Mouse (Mus musculus): Measurements from ENCODE around the gene Zswim8. TPM values are rescaled to one million over a fixed set of nuclear protein-coding genes. Genes with fewer than 3 reads are reported as not detected.
A peak's percentile ranks its signal among the peaks of the same experiment; 100 is the strongest.

Zswim8 gene
- polyA plus RNA-seq, 1 experiment from 2014 or later, result 36.0 TPM

DNA sequence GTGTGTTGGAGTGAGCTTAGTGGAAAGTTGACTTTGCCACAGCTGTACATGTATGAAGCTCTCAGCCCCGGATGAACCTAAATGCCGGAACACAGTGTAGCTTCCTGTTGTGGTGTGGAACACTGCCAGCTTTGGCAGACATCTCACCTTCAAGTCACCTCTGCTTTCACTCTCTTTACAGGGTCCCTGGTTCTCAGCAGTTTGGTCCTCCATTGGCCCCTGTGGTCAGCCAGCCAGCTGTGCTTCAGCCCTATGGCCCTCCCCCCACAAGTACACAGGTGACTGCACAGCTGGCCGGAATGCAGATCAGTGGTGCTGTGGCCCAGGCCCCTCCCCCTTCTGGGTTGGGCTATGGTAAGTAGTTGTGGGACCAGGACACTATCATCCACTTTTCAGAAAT lies 24.9 kb upstream of the Zswim8 start:
- no peaks in the 10 kb centered on the region for H3K9me3 ChIP-seq (ENCODE audit: control insufficient read depth, low read length)
- no peak overlapping the region for H3K27ac ChIP-seq (ENCODE audit: low read depth, low read length)
- no peak overlapping the region for H3K4me2 ChIP-seq (ENCODE audit: low read depth)
- H3K4me3 ChIP-seq (ENCODE audit: low read depth, low read length), result no peak overlapping the region
- no peaks in the 10 kb centered on the region for H3K27me3 ChIP-seq (ENCODE audit: control insufficient read depth, insufficient read depth, low read length)
- H3K36me3 ChIP-seq (ENCODE audit: control insufficient read depth, insufficient read depth, low read length), result peaks cover 40% of the 10 kb centered on the region
- DNase-seq (ENCODE audit: low spot score) (no peak), ATAC-seq (ENCODE audit: insufficient read depth, low FRiP score, low TSS enrichment) (no peak)
- WGBS, result 87% methylated on average over 3 of the region's 3 CpGs
- no peak overlapping the region for H3K9ac ChIP-seq (ENCODE audit: low read length)
- no peaks in the 10 kb centered on the region for H3K4me1 ChIP-seq (ENCODE audit: control insufficient read depth, insufficient read depth, low read length)

DNA sequence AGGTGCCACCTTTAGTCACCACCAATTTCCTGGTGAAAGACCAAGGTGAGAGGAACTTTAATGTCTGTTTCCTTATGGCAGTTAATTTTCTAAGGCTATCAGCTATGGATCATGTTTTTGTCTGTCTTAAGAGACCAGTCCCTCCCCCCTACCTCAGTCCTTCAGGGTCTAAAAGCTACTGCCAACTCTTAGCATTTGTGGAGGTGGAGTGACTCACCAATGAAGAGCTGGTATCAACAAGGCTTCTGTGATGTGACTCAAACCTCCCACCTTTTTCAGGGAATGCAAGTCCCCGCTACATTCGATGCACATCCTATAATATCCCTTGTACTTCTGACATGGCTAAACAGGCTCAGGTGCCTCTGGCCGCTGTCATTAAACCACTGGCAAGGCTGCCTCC lies 20.8 kb upstream of the Zswim8 start:
- Histone ChIP-seq H3K4me1 (ENCODE audit: control insufficient read depth, insufficient read depth, low read length) (no peaks in the 10 kb centered on the region), H3K27ac (ENCODE audit: low read depth, low read length) (no peak overlapping the region), H3K9ac (ENCODE audit: low read length) (no peak overlapping the region), H3K4me3 (ENCODE audit: low read depth, low read length) (no peak overlapping the region), H3K9me3 (ENCODE audit: control insufficient read depth, low read length) (no peaks in the 10 kb centered on the region), H3K27me3 (ENCODE audit: control insufficient read depth, insufficient read depth, low read length) (no peaks in the 10 kb centered on the region), H3K36me3 (ENCODE audit: control insufficient read depth, insufficient read depth, low read length) (peaks cover 48% of the 10 kb centered on the region), H3K4me2 (ENCODE audit: low read depth) (no peak overlapping the region)
- ATAC-seq (ENCODE audit: insufficient read depth, low FRiP score, low TSS enrichment) (no peak), DNase-seq (ENCODE audit: low spot score) (no peak)
- WGBS, result 92% methylated on average over 3 of the region's 3 CpGs

DNA sequence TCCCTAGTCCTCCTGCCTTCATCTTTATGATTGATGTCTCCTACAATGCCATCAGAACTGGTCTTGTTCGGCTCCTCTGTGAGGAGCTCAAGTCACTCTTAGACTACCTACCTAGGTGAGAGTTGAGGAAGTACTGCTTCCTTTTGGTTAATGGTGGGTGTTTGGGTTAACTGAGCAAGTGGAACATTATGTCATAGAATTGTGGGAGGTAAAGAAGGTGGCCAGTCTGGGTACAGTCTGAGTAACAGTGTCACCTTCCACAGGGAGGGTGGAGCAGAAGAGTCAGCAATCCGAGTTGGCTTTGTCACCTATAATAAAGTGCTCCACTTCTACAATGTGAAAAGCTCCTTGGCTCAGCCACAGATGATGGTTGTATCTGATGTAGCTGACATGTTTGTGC lies 18.3 kb upstream of the Zswim8 start:
- H3K9me3 ChIP-seq (ENCODE audit: control insufficient read depth, low read length), result no peaks in the 10 kb centered on the region
- H3K4me2 ChIP-seq (ENCODE audit: low read depth), result no peak overlapping the region
- WGBS, result 91% methylated on average over 2 of the region's 2 CpGs
- DNase-seq (ENCODE audit: low spot score) (no peak), ATAC-seq (ENCODE audit: insufficient read depth, low FRiP score, low TSS enrichment) (no peak)
- no peak overlapping the region for H3K4me3 ChIP-seq (ENCODE audit: low read depth, low read length)
- H3K27me3 ChIP-seq (ENCODE audit: control insufficient read depth, insufficient read depth, low read length), result no peaks in the 10 kb centered on the region
- H3K4me1 ChIP-seq (ENCODE audit: control insufficient read depth, insufficient read depth, low read length), result no peaks in the 10 kb centered on the region
- H3K9ac ChIP-seq (ENCODE audit: low read length), result no peak overlapping the region
- H3K27ac ChIP-seq (ENCODE audit: low read depth, low read length), result no peak overlapping the region
- peaks cover 41% of the 10 kb centered on the region for H3K36me3 ChIP-seq (ENCODE audit: control insufficient read depth, insufficient read depth, low read length)

DNA sequence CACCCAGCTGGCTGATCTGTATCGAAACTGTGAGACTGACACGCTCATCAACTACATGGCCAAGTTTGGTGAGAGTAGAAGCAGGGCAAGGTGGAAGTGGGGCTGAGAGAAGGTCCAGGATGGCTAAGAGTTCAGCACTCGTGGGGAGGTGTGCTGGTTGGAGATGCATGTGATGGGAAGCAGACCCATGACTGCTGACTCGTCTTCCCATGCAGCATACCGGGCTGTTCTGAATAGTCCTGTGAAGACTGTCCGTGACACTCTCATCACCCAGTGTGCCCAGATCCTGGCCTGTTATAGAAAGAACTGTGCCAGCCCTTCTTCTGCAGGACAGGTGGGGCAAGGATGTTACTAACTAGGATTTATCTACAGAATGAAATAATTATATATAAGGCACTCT lies 15.6 kb upstream of the Zswim8 start:
- ATAC-seq (ENCODE audit: insufficient read depth, low FRiP score, low TSS enrichment) (no peak), DNase-seq (ENCODE audit: low spot score) (no peak)
- Histone ChIP-seq H3K4me2 (ENCODE audit: low read depth) (no peak overlapping the region), H3K27me3 (ENCODE audit: control insufficient read depth, insufficient read depth, low read length) (no peaks in the 10 kb centered on the region), H3K4me3 (ENCODE audit: low read depth, low read length) (no peak overlapping the region), H3K27ac (ENCODE audit: low read depth, low read length) (no peak overlapping the region), H3K36me3 (ENCODE audit: control insufficient read depth, insufficient read depth, low read length) (peaks cover 32% of the 10 kb centered on the region), H3K4me1 (ENCODE audit: control insufficient read depth, insufficient read depth, low read length) (peaks cover 12% of the 10 kb centered on the region), H3K9me3 (ENCODE audit: control insufficient read depth, low read length) (no peaks in the 10 kb centered on the region), H3K9ac (ENCODE audit: low read length) (no peak overlapping the region)
- WGBS, result 92% methylated on average over 6 of the region's 6 CpGs

DNA sequence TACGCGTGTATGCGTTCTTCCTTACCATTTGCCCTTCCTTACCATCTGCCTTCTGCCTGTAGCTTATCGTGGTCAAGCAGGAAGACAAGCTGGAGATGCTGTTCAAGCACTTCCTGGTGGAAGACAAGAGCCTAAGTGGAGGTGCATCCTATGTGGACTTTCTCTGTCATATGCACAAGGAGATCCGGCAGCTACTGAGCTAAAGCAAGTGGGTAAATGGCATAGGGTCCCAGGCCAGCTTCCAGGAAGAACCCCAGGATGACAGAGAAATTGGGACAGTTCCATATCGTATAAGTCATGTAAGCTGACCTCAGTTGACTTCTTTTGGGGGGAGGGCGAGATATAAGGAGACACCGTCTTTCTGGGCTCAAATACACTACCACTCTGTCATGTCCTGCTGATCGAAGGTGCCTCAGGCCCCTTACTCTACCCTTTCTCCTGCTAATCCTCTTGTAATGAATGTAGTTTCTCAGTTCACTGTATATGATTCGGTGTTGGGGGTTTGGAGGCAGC lies 13.7 kb upstream of the Zswim8 start:
- ATAC-seq (ENCODE audit: insufficient read depth, low FRiP score, low TSS enrichment) (no peak), DNase-seq (ENCODE audit: low spot score) (no peak)
- H3K4me1 ChIP-seq (ENCODE audit: control insufficient read depth, insufficient read depth, low read length), result peaks cover 16% of the 10 kb centered on the region
- no peaks in the 10 kb centered on the region for H3K27me3 ChIP-seq (ENCODE audit: control insufficient read depth, insufficient read depth, low read length)
- H3K4me3 ChIP-seq (ENCODE audit: low read depth, low read length), result no peak overlapping the region
- no peaks in the 10 kb centered on the region for H3K9me3 ChIP-seq (ENCODE audit: control insufficient read depth, low read length)
- peaks cover 23% of the 10 kb centered on the region for H3K36me3 ChIP-seq (ENCODE audit: control insufficient read depth, insufficient read depth, low read length)
- no peak overlapping the region for H3K4me2 ChIP-seq (ENCODE audit: low read depth)
- no peak overlapping the region for H3K9ac ChIP-seq (ENCODE audit: low read length)
- 95% methylated on average over 10 of the region's 10 CpGs for WGBS
- H3K27ac ChIP-seq (ENCODE audit: low read depth, low read length), result no peak overlapping the region

DNA sequence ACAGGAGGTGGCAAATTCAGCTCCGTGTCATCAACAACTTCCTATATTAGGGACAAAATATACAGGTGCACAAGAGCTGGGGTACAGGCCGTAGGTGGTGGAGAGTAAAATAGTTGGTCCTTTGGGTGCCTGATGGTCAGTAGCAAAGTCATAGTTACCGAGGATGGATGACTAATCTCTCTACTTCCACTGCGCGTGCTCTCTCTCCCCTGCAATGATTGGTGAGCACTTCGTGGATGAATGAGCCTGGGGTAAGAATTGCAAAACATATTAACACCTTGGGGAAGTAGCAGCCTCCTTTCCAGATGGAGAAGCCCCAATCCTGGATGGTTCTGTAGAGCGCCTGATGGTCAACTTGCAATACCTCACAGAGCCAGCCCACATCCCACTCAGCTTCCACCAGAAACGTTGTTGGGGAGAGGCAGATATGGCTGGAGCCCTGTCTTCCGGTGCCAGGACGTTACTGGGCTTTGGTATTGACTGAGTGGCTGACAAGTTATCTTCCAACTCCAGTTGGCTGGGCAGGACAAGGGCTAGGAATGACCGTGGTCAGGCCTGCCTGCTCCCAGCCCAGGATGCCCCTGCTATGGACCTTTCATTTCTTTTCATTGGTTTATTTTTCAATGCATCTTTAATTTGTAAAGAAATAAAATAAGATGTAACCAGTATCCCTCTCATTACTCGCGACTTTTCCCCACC lies 13.0 kb upstream of the Zswim8 start:
- Histone ChIP-seq H3K4me3 (ENCODE audit: low read depth, low read length) (peak overlapping the region; percentile 65), H3K4me1 (ENCODE audit: control insufficient read depth, insufficient read depth, low read length) (peaks cover 16% of the 10 kb centered on the region), H3K36me3 (ENCODE audit: control insufficient read depth, insufficient read depth, low read length) (peaks cover 16% of the 10 kb centered on the region), H3K9ac (ENCODE audit: low read length) (peak overlapping the region; percentile 69), H3K9me3 (ENCODE audit: control insufficient read depth, low read length) (no peaks in the 10 kb centered on the region), H3K27ac (ENCODE audit: low read depth, low read length) (peak overlapping the region; percentile 89), H3K4me2 (ENCODE audit: low read depth) (peak overlapping the region; percentile 76), H3K27me3 (ENCODE audit: control insufficient read depth, insufficient read depth, low read length) (no peaks in the 10 kb centered on the region)
- ATAC-seq (ENCODE audit: insufficient read depth, low FRiP score, low TSS enrichment), result peak; percentile 23; the same call in 1 of the 2 replicates
- peak; percentile 23 for DNase-seq (ENCODE audit: low spot score)
- WGBS, result 53% methylated on average over 13 of the region's 13 CpGs

DNA sequence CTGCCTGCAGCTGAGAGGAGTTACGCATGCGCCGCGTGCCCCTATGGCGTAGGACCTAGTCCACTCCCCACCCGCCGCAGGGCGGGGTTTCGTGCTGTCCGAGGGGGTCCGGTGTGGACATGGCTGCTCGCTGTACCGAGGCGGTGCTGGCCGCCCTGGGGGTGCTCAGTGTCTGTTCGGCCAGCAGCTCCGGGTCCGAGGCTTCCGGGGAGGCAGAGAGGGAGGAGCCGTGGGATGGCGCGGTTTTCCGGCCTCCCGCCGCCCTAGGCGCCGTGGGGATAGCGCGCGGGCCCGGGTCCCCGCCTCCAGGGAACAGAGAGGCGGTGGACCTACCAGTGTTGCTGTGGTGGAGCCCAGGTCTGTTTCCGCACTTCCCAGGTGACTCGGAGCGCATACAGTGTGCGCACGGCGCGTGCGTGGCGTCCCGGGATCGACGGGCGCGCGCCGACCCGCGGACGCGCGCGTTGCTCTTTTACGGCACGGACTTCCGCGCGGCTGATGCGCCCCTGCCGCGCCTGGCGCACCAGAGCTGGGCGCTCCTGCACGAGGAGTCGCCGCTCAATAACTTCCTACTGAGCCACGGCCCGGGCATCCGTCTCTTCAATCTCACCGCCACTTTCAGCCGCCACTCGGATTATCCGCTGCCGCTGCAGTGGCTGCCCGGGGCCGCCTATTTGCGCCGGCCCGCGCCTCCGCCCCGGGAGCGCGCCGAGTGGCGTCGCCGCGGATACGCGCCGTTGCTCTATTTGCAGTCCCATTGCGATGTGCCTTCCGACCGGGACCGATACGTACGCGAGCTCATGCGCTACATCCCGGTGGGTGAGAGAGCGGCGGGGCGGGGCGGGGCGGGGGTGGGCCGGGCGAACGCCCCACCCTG lies 12.2 kb upstream of the Zswim8 start, which contains the start of gene Fut11:
Gene Fut11 (plus strand): TSS at position 85 of the 877 bp plus-strand sequence.
- peak within 1 kb of the TSS; percentile 69 for H3K9ac ChIP-seq (ENCODE audit: low read length)
- peak within 1 kb of the TSS; percentile 89 for H3K27ac ChIP-seq (ENCODE audit: low read depth, low read length)
- peak within 1 kb of the TSS; percentile 65 for H3K4me3 ChIP-seq (ENCODE audit: low read depth, low read length)
- DNase-seq (ENCODE audit: low spot score) (peak; percentile 89), ATAC-seq (ENCODE audit: insufficient read depth, low FRiP score, low TSS enrichment) (peak; percentile 89)
- no peaks in the 10 kb centered on the region for H3K9me3 ChIP-seq (ENCODE audit: control insufficient read depth, low read length)
- H3K36me3 ChIP-seq (ENCODE audit: control insufficient read depth, insufficient read depth, low read length), result peaks cover 15% of the 10 kb centered on the region
- under 1% methylated on average over 103 of the region's 111 CpGs for WGBS
- H3K4me2 ChIP-seq (ENCODE audit: low read depth), result peak within 1 kb of the TSS; percentile 76
- H3K27me3 ChIP-seq (ENCODE audit: control insufficient read depth, insufficient read depth, low read length), result no peaks in the 10 kb centered on the region
- peaks cover 16% of the 10 kb centered on the region for H3K4me1 ChIP-seq (ENCODE audit: control insufficient read depth, insufficient read depth, low read length)

DNA sequence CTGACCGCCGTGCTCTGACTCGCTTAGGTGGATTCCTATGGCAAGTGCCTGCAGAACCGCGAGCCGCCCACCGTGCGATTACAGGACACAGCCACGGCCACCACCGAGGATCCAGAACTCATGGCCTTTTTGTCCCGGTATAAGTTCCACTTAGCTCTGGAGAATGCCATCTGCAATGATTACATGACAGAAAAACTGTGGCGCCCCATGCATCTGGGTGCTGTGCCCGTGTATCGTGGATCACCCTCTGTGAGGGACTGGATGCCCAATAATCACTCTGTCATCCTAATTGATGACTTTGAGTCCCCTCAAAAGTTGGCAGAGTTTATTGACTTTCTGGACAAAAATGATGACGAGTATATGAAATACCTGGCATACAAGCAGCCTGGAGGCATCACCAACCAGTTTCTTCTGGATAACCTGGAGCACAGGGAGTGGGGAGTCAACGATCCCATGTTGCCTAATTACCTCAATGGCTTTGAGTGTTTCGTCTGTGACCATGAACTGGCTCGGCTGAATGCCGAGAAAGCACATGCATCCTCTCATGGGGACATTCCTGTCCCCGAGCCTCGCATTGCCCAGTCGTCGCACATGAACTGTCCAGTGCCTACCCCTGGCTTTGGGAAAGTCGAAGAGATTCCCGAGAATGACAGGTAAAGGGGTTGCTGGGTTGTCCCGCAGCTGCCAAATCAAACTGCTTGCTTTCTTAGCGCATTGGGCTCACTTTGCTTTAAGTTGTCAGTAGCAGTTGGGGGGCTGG lies 11.4 kb upstream of the Zswim8 start:
- H3K4me2 ChIP-seq (ENCODE audit: low read depth), result peak overlapping the region; percentile 76
- no peaks in the 10 kb centered on the region for H3K27me3 ChIP-seq (ENCODE audit: control insufficient read depth, insufficient read depth, low read length)
- peak; percentile 51; the same call in 1 of the 2 replicates for ATAC-seq (ENCODE audit: insufficient read depth, low FRiP score, low TSS enrichment)
- peak overlapping the region; percentile 69 for H3K9ac ChIP-seq (ENCODE audit: low read length)
- no peak overlapping the region for H3K27ac ChIP-seq (ENCODE audit: low read depth, low read length)
- peaks cover 12% of the 10 kb centered on the region for H3K36me3 ChIP-seq (ENCODE audit: control insufficient read depth, insufficient read depth, low read length)
- H3K4me3 ChIP-seq (ENCODE audit: low read depth, low read length), result peak overlapping the region; percentile 65
- no peak for DNase-seq (ENCODE audit: low spot score)
- 13% methylated on average over 27 of the region's 27 CpGs for WGBS
- H3K9me3 ChIP-seq (ENCODE audit: control insufficient read depth, low read length), result no peaks in the 10 kb centered on the region
- H3K4me1 ChIP-seq (ENCODE audit: control insufficient read depth, insufficient read depth, low read length), result peaks cover 16% of the 10 kb centered on the region

Measured in neural tube, embryonic 11.5 days (tissue).